Mouse (Mus musculus) stomach, embryonic 15.5 days (tissue): ENCODE results near the gene Hist1h1c. TPM values are rescaled to one million over a fixed set of nuclear protein-coding genes. Genes with fewer than 3 reads are reported as not detected.
"Not testable (repeated sequence)": the region's sequence is repeated elsewhere in the genome, so short reads cannot be mapped to it uniquely, and the experiment has no call there.

Experiments used
- ATAC-seq: fragments of 200-750 bp; cut with Nextera tagmentation; 2 replicates; pipeline ENCODE4 v1.8.0; 2017; ENCODE audit warnings: low read depth, moderate number of reproducible peaks, moderate TSS enrichment; ENCODE audit not compliant: insufficient read depth, low FRiP score
- H3K27ac ChIP-seq: fragments of 300-500 bp; sonication (generic); 2 replicates; pipeline ENCODE4 v1.5.1; 2015; ENCODE audit warnings: mild to moderate bottlenecking, inconsistent platforms
- H3K27me3 ChIP-seq: fragments of 300-500 bp; sonication (generic); replicated peaks from 2 replicates; pipeline ENCODE4 v1.6.1; 2015; ENCODE audit warnings: inconsistent platforms
- H3K36me3 ChIP-seq: fragments of 300-500 bp; sonication (generic); 2 replicates; pipeline ENCODE4 v1.6.1; 2015; ENCODE audit warnings: inconsistent platforms
- H3K4me1 ChIP-seq: fragments of 300-500 bp; sonication (generic); 2 replicates; pipeline ENCODE4 v1.6.1; 2015; ENCODE audit warnings: inconsistent platforms
- H3K4me2 ChIP-seq: fragments of 300-500 bp; sonication (generic); 2 replicates; pipeline ENCODE4 v1.6.1; 2015; ENCODE audit warnings: mild to moderate bottlenecking, inconsistent platforms
- H3K4me3 ChIP-seq: fragments of 300-500 bp; sonication (generic); replicated peaks from 2 replicates; pipeline ENCODE4 v1.5.1; 2015; ENCODE audit warnings: inconsistent platforms
- H3K9ac ChIP-seq: fragments of 300-500 bp; sonication (generic); 2 replicates; pipeline ENCODE4 v1.6.1; 2015; ENCODE audit warnings: inconsistent platforms
- H3K9me3 ChIP-seq: fragments of 300-500 bp; sonication (generic); 2 replicates; pipeline ENCODE4 v1.6.1; 2016; ENCODE audit warnings: inconsistent platforms
- WGBS: fragments of 180-500 bp; shearing (Covaris S2); methylation state at CpG from one replicate; pipeline ENCODE4 v1.1.7; 2015; 5-methylcytosine and 5-hydroxymethylcytosine counted together
- microRNA-seq: library from miRNA; unstranded; fragments of <30 nt; microRNA quantifications from one replicate; pipeline ENCODE4, GENCODE M21; 2016
- polyA plus RNA-seq: library from polyadenylated mRNA; unstranded; fragments of >200 nt; fragmentation: Nextera tagmentation; extraction: Ambion mirVana; gene quantifications from 2 replicates; pipeline ENCODE4 v1.2.1, GENCODE M21; 2015

Gene Hist1h1c
- polyA plus RNA-seq, 1 experiment from 2014 or later = 50.6 TPM

DNA sequence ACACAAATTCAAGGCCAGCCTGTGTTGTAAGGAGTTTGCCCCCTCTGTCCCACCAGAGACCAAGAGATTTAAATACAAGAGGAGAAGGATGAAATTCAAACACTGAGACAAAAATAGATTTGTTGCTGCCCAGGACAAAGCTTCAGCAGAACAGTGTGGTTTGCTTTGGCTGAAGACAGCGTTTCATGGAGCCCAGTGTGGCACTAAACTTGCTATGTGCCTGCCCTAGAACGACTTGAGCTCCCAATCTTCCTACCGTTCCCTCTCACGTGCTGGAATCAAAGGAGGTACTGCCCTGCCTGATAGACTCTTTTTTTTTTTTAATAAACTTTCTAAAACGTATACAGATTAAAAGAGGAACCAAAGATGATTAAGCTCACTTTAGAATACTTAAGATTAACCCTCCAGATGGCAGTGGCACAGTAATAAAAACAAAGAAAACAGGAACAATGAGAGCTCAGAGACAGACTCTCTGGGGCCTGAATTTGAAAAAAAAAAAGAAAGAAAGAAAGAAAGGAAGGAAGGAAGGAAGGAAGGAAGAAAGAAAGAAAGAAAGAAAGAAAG, 30.3 kb downstream of the Hist1h1c start:
- Histone ChIP-seq H3K4me1 (peaks cover 12% of the 10 kb centered on the region), H3K4me3 (no peak overlapping the region), H3K9me3 (no peaks in the 10 kb centered on the region), H3K4me2 (no peak overlapping the region), H3K36me3 (no peaks in the 10 kb centered on the region), H3K27ac (no peak overlapping the region), H3K27me3 (no peaks in the 10 kb centered on the region), H3K9ac (no peak overlapping the region)
- 54% methylated on average over 5 of the region's 5 CpGs for WGBS
- no peak for ATAC-seq

DNA sequence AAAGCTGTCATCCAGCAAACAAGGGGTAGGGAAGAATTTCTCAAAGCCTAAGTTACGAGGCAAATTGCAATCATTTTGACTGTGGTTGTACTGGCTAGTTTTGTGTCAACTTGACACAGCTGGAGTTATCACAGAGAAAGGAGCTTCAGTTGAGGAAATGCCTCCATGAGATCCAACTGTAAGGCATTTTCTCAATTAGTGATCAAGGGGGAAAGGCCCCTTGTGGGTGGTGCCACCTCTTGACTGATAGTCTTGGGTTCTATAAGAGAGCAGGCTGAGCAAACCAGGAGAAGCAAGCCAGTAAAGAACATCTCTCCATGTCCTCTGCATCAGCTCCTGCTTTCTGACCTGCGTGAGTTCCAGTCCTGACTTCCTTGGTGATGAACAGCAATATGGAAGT, 31.0 kb downstream of the Hist1h1c start, which contains the start of gene Trim38:
Gene Trim38, plus strand, starts transcription at position 301 of the 400 bp plus-strand sequence.
- H3K4me1 ChIP-seq, H3K36me3 ChIP-seq, H3K27ac ChIP-seq, ATAC-seq, H3K9me3 ChIP-seq, H3K27me3 ChIP-seq, H3K4me2 ChIP-seq, H3K4me3 ChIP-seq, H3K9ac ChIP-seq: not testable (repeated sequence)
- WGBS = 78% methylated on average over 2 of the region's 2 CpGs

- no peaks in the 10 kb centered on the region for H3K36me3 ChIP-seq
- no peak overlapping the region for H3K4me3 ChIP-seq
- H3K4me2 ChIP-seq = peak overlapping the region; percentile 44
- H3K9ac ChIP-seq = no peak overlapping the region
- no peaks in the 10 kb centered on the region for H3K27me3 ChIP-seq
- 0 out of 2 replicates have a peak, but pooled peaks cover 6% of the 10 kb centered on the region for H3K4me1 ChIP-seq
- H3K27ac ChIP-seq = no peak overlapping the region
- no peaks in the 10 kb centered on the region for H3K9me3 ChIP-seq
- peak; percentile 92 for ATAC-seq
- WGBS = 19% methylated on average over 21 of the region's 21 CpGs
These were observed 34.1 kb downstream of the Hist1h1c start for GRCm38 (mm10) chr13:23772561-23773313.

- Histone ChIP-seq H3K27ac (no peak overlapping the region), H3K4me2 (no peak overlapping the region), H3K4me1 (no peaks in the 10 kb centered on the region), H3K36me3 (no peaks in the 10 kb centered on the region), H3K9ac (no peak overlapping the region), H3K4me3 (no peak overlapping the region), H3K27me3 (no peaks in the 10 kb centered on the region), H3K9me3 (no peaks in the 10 kb centered on the region)
- 89% methylated on average over 7 of the region's 7 CpGs for WGBS
- no peak for ATAC-seq
These were observed 39.7 kb downstream of the Hist1h1c start for GRCm38 (mm10) chr13:23778339-23778738.

- H3K27me3 ChIP-seq = no peaks in the 10 kb centered on the region
- no peak overlapping the region for H3K4me2 ChIP-seq
- H3K9ac ChIP-seq = no peak overlapping the region
- no peaks in the 10 kb centered on the region for H3K4me1 ChIP-seq
- H3K9me3 ChIP-seq = no peaks in the 10 kb centered on the region
- H3K27ac ChIP-seq = no peak overlapping the region
- no peaks in the 10 kb centered on the region for H3K36me3 ChIP-seq
- no peak for ATAC-seq
- H3K4me3 ChIP-seq = no peak overlapping the region
- WGBS = 77% methylated on average over 4 of the region's 4 CpGs
These were observed 40.4 kb downstream of the Hist1h1c start for GRCm38 (mm10) chr13:23779025-23779424.

Small RNA genes within 50 kb of the gene (microRNA-seq; reads per million reads assigned to microRNA genes)
- gene Gm44314 (not detected), gene Gm44484 (not detected)

Other genes starting within 250 kb of the Hist1h1c start
- gene Btn2a2, start 250.0 kb upstream of the Hist1h1c start, polyA plus RNA-seq = 0.08 and 0.15 TPM in 2 replicates
- 6.1 and 7.3 TPM in 2 replicates for gene Hist1h4h, start 207.8 kb upstream of the Hist1h1c start, polyA plus RNA-seq
- gene Hist1h2af, start 204.9 kb upstream of the Hist1h1c start, polyA plus RNA-seq = 4.1 and 13.0 TPM in 2 replicates
- gene Hist1h3g, start 203.4 kb upstream of the Hist1h1c start, polyA plus RNA-seq = 6.5 and 7.3 TPM in 2 replicates
- 1.0 and 1.5 TPM in 2 replicates for gene Hist1h2bh, start 195.4 kb upstream of the Hist1h1c start, polyA plus RNA-seq
- gene Hist1h3f, start 194.8 kb upstream of the Hist1h1c start, polyA plus RNA-seq = 0.83 and 0.94 TPM in 2 replicates
- gene Hist1h4f, start 187.2 kb upstream of the Hist1h1c start, polyA plus RNA-seq = 1.7 and 2.0 TPM in 2 replicates
- 0.89 and 0.98 TPM in 2 replicates for gene Hist1h1d, start 185.5 kb upstream of the Hist1h1c start, polyA plus RNA-seq
- 6.7 TPM in 2 replicates for gene Hist1h3e, start 176.4 kb upstream of the Hist1h1c start, polyA plus RNA-seq
- 95.8 and 121 TPM in 2 replicates for gene Hist1h2ae, start 167.6 kb upstream of the Hist1h1c start, polyA plus RNA-seq
- 11.7 and 17.0 TPM in 2 replicates for gene Hist1h2bg, start 167.4 kb upstream of the Hist1h1c start, polyA plus RNA-seq
- 3.5 and 3.8 TPM in 2 replicates for gene Hist1h2bf, start 164.6 kb upstream of the Hist1h1c start, polyA plus RNA-seq
- gene Hist1h2ad, start 164.4 kb upstream of the Hist1h1c start, polyA plus RNA-seq = 2.4 and 3.4 TPM in 2 replicates
- gene Hist1h3d, start 163.0 kb upstream of the Hist1h1c start, polyA plus RNA-seq = 5.7 and 7.9 TPM in 2 replicates
- gene Hist1h4d, start 157.2 kb upstream of the Hist1h1c start, polyA plus RNA-seq = 117 and 130 TPM in 2 replicates
- gene Hist1h2be, start 117.7 kb upstream of the Hist1h1c start, polyA plus RNA-seq = 2.9 TPM in 2 replicates
- gene Hist1h1e, start 116.2 kb upstream of the Hist1h1c start, polyA plus RNA-seq = 24.6 and 25.3 TPM in 2 replicates
- 1.9 and 2.4 TPM in 2 replicates for gene Hist1h2ac, start 54.9 kb upstream of the Hist1h1c start, polyA plus RNA-seq
- 104 and 105 TPM in 2 replicates for gene Hist1h2bc, start 54.6 kb upstream of the Hist1h1c start, polyA plus RNA-seq
- 0.19 TPM in 1 of 2 replicates, not detected in the other for gene Hist1h1t, start 43.0 kb upstream of the Hist1h1c start, polyA plus RNA-seq
- 4.0 and 6.1 TPM in 2 replicates for gene Hist1h4c, start 40.4 kb upstream of the Hist1h1c start, polyA plus RNA-seq
- 7.9 and 8.8 TPM in 2 replicates for gene Hfe, start 28.0 kb upstream of the Hist1h1c start, polyA plus RNA-seq
- gene Hist1h3c, start 6.8 kb downstream of the Hist1h1c start, polyA plus RNA-seq = 5.5 and 5.7 TPM in 2 replicates
- 2.5 and 3.4 TPM in 2 replicates for gene Hist1h2bb, start 7.9 kb downstream of the Hist1h1c start, polyA plus RNA-seq
- 43.8 and 63.1 TPM in 2 replicates for gene Hist1h2ab, start 12.3 kb downstream of the Hist1h1c start, polyA plus RNA-seq
- 7.4 and 10.6 TPM in 2 replicates for gene Hist1h3b, start 13.5 kb downstream of the Hist1h1c start, polyA plus RNA-seq
- gene Hist1h4b, start 18.2 kb downstream of the Hist1h1c start, polyA plus RNA-seq = 3.5 and 4.1 TPM in 2 replicates
- gene Hist1h4a, start 22.4 kb downstream of the Hist1h1c start, polyA plus RNA-seq = 0.42 and 0.55 TPM in 2 replicates
- 4.8 and 6.9 TPM in 2 replicates for gene Hist1h3a, start 23.6 kb downstream of the Hist1h1c start, polyA plus RNA-seq
- gene Hist1h1a, start 24.9 kb downstream of the Hist1h1c start, polyA plus RNA-seq = 2.0 and 2.9 TPM in 2 replicates
- 0.06 TPM in 1 of 2 replicates, not detected in the other for gene Trim38, start 31.1 kb downstream of the Hist1h1c start, polyA plus RNA-seq
- 0.13 and 0.15 TPM in 2 replicates for gene Slc17a2, start 68.2 kb downstream of the Hist1h1c start, polyA plus RNA-seq
- 0.34 and 0.36 TPM in 2 replicates for gene Slc17a3, start 100.6 kb downstream of the Hist1h1c start, polyA plus RNA-seq
- 0.06 and 0.19 TPM in 2 replicates for gene Slc17a1, start 128.9 kb downstream of the Hist1h1c start, polyA plus RNA-seq
- 4.0 and 4.7 TPM in 2 replicates for gene Slc17a4, start 176.2 kb downstream of the Hist1h1c start, polyA plus RNA-seq
- not detected in 2 replicates for gene Hist1h2ba, start 195.3 kb downstream of the Hist1h1c start, polyA plus RNA-seq
- gene Hist1h2aa, start 195.7 kb downstream of the Hist1h1c start, polyA plus RNA-seq = not detected in 2 replicates